Mouse (Mus musculus): ENCODE data around the gene Fkbp2. TPM values are rescaled to one million over a fixed set of nuclear protein-coding genes. Genes with fewer than 3 reads are reported as not detected.

The Fkbp2 gene
- polyA plus RNA-seq, 1 experiment from 2014 or later = 112 TPM

DNA sequence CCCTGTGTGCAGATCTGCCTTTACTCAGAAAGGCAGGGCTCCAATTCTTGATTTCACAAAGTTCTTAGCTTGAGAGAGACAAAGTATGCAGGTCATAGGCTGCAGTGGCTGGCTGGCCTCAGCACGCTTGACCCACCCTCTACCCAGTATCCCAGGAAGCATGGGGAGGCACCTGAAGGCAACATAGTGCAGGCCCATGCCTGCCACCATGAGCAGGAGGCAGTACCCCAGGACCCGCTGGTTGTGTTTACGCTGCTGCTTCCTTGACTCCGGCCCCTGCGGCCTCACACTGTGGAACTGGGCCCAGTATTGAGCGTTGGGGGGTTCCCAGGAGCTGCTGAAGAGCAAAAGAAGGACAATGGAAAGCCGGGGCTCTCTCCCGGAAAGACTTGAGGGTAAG, 8.9 kb upstream of the Fkbp2 start:
- ATAC-seq (ENCODE audit: insufficient number of reproducible peaks, low FRiP score, low TSS enrichment, low read depth) = no peak
- no peak overlapping the region for H3K4me3 ChIP-seq (replicated peaks)

DNA sequence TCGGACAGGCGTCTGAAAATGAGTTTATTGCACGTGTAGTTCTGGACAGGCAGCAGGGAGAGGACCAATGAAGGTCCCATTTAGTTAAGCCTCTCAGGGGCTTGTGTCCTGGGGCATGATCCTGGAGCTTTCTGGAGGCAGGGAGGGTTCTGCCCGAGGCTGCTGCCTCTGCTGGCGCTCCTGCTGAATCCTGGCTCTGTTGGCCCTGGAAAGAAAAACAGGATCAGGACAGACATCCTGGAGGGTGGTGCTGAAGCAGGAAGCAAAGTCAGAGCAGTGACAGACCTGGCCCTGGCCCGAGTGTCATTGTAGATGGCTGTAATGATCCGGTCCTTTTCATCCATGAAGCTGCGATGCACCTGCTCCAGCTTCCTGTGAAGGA, 7.6 kb upstream of the Fkbp2 start:
- WGBS = 2% methylated on average over 8 of the region's 8 CpGs
- H3K27ac ChIP-seq (replicated peaks) = peak overlapping the region; percentile 90
- no peaks in the 10 kb centered on the region for H3K9me3 ChIP-seq (replicated peaks)
- H3K4me2 ChIP-seq (replicated peaks) = peak overlapping the region; percentile 85
- peak overlapping the region; percentile 86 for H3K4me3 ChIP-seq (replicated peaks)
- no peak for ATAC-seq (ENCODE audit: insufficient number of reproducible peaks, low FRiP score, low TSS enrichment, low read depth)
- H3K4me1 ChIP-seq = peaks cover 37% of the 10 kb centered on the region
- H3K36me3 ChIP-seq = peaks cover 22% of the 10 kb centered on the region
- peak overlapping the region; percentile 90 for H3K9ac ChIP-seq
- H3K27me3 ChIP-seq = no peaks in the 10 kb centered on the region

More for the DNA sequence above, 8.9 kb upstream of the Fkbp2 start:
- H3K27ac ChIP-seq (replicated peaks) = no peak overlapping the region
- peaks cover 41% of the 10 kb centered on the region for H3K4me1 ChIP-seq
- no peaks in the 10 kb centered on the region for H3K27me3 ChIP-seq
- H3K4me2 ChIP-seq (replicated peaks) = no peak overlapping the region
- H3K36me3 ChIP-seq = peaks cover 12% of the 10 kb centered on the region
- 89% methylated on average over 8 of the region's 8 CpGs for WGBS
- H3K9me3 ChIP-seq (replicated peaks) = no peaks in the 10 kb centered on the region
- H3K9ac ChIP-seq = no peak overlapping the region

DNA sequence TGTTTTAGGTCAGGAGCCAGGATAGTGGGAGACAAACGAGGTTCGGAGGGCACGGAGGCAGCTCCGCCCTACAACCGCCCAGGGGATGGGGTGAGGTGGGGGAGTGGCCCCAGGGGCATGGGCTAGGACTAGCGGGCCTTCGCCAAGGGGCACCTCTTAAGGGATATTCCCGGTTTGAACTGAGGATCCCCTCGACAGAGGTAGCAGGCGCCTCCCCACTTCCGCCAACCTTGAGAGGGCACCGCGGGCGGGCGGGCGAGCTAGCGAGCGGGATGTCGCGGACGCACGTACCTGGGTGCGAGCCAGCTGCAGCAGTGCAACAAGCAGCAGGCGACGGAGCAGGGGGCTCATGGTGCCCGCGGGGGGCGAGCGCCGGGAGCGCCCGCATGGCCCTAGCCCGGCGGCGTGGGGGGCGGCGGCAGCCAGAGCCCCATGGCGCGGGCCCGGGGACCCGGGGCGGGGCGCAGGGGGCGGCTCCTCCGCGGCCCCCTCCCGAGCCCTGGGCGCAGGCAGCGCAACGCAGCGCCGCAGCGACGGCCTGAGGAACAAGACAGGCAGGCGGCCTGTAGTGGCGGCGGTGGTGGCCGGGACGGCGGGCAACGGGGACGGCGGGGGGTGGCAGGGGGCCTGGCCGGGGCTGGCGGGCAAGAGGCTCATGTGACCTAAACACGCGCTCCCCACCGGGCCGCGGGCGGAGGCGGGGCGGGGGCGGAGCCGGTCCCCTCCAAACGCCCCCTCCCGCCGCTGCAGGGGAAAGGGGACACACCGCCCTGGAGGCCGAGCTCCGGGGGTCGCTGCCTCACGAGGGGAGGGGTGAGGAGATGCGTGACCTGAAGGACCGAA, 7.0 kb upstream of the Fkbp2 start, which contains the start of gene Vegfb:
Vegfb (minus strand) TSS at position 591 of the 843 bp plus-strand sequence.
- under 1% methylated on average over 74 of the region's 85 CpGs for WGBS
- no peaks in the 10 kb centered on the region for H3K9me3 ChIP-seq (replicated peaks)
- peak within 1 kb of the TSS; percentile 86 for H3K4me3 ChIP-seq (replicated peaks)
- H3K9ac ChIP-seq = peak within 1 kb of the TSS; percentile 90
- H3K4me1 ChIP-seq = peaks cover 35% of the 10 kb centered on the region
- peak within 1 kb of the TSS; percentile 85 for H3K4me2 ChIP-seq (replicated peaks)
- no peaks in the 10 kb centered on the region for H3K27me3 ChIP-seq
- peak; percentile 69 for ATAC-seq (ENCODE audit: insufficient number of reproducible peaks, low FRiP score, low TSS enrichment, low read depth)
- H3K27ac ChIP-seq (replicated peaks) = peak within 1 kb of the TSS; percentile 90
- H3K36me3 ChIP-seq = peaks cover 29% of the 10 kb centered on the region

DNA sequence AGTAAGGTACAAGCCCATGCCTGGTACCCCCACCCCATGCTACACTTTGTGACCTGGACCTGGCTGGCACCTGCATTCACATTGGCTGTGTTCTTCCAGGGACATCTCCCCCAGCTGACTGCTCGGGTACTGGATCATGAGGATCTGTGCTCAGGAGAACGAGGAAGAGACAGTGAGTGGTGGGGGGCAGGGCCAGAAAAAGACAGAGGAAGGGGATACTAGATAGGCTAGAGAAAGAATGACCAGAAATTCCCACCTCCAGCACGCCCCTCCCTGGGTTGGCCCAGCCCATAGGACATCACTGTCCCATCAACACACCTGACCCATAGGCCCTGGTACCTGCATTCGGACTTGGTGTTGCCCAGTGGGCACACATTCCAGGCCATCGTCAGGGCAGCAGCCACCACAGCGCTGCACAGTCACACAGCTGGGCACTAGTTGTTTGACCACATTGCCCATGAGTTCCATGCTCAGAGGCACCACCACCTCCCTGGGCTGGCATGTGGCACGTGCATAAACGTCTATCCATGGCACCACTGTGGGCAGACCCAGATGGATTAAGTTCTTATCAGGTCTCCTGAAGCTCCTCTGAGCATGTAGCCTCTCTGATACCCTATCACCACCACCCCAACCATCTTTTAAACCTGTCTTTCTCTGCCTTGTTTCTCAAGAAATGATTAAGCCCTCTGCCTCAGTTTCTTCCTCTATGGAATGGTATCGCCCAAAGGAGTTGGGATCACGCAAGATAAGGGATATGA, 5.8 kb upstream of the Fkbp2 start:
- H3K4me2 ChIP-seq (replicated peaks) = peak overlapping the region; percentile 85
- no peaks in the 10 kb centered on the region for H3K27me3 ChIP-seq
- peaks cover 32% of the 10 kb centered on the region for H3K36me3 ChIP-seq
- WGBS = 82% methylated on average over 10 of the region's 10 CpGs
- no peaks in the 10 kb centered on the region for H3K9me3 ChIP-seq (replicated peaks)
- no peak for ATAC-seq (ENCODE audit: insufficient number of reproducible peaks, low FRiP score, low TSS enrichment, low read depth)
- H3K4me1 ChIP-seq = peaks cover 30% of the 10 kb centered on the region
- peak overlapping the region; percentile 90; the same call in 1 of the 2 replicates for H3K9ac ChIP-seq
- H3K4me3 ChIP-seq (replicated peaks) = peak overlapping the region; percentile 86
- H3K27ac ChIP-seq (replicated peaks) = no peak overlapping the region

DNA sequence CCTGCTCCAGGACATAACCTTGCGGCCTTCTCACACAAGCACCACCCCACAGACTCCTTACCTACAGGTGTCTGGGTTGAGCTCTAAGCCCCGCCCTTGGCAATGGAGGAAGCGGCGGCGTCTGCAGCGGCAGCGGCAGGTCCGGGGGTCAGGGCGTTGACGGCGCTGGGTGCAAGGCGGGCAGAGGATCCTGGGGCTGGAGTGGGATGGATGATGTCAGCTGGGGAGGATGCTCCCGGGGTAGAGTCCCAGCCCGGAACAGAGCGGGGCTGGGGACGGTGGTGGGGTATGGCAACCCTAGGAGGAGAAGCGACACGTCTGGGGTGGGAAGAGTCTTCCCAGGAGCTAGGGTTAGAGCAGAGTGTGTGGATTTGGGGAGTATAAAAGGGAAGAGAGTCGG, 5.0 kb upstream of the Fkbp2 start:
- WGBS = 85% methylated on average over 19 of the region's 19 CpGs
- Histone ChIP-seq H3K4me3 (replicated peaks) (no peak overlapping the region), H3K27me3 (no peaks in the 10 kb centered on the region), H3K9me3 (replicated peaks) (no peaks in the 10 kb centered on the region), H3K4me2 (replicated peaks) (no peak overlapping the region), H3K9ac (no peak overlapping the region), H3K36me3 (peaks cover 32% of the 10 kb centered on the region), H3K4me1 (peaks cover 29% of the 10 kb centered on the region), H3K27ac (replicated peaks) (no peak overlapping the region)
- ATAC-seq (ENCODE audit: insufficient number of reproducible peaks, low FRiP score, low TSS enrichment, low read depth) = no peak

DNA sequence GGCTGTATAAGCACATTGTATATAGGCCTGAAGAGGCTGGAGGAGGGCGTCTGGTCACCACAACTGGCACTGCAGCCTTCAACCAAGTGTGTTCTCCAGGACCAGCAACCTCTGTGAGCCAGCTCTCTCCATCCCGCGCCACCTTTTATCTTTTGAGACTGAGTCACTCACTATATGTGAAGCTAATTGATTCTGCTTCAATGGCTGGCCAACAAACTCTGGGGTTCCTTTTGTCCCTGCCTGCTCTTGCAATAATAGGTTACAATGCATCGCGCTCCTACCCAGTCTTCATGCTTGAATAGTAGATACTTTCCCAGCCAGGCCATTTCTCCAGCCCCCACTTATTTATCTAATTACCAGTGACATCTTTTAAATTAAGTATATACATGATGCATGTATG, 3.3 kb upstream of the Fkbp2 start:
- H3K4me3 ChIP-seq (replicated peaks) = no peak overlapping the region
- no peak overlapping the region for H3K4me2 ChIP-seq (replicated peaks)
- H3K36me3 ChIP-seq = peaks cover 32% of the 10 kb centered on the region
- H3K27me3 ChIP-seq = no peaks in the 10 kb centered on the region
- no peak overlapping the region for H3K9ac ChIP-seq
- no peak overlapping the region for H3K27ac ChIP-seq (replicated peaks)
- ATAC-seq (ENCODE audit: insufficient number of reproducible peaks, low FRiP score, low TSS enrichment, low read depth) = no peak
- 91% methylated on average over 5 of the region's 5 CpGs for WGBS
- H3K9me3 ChIP-seq (replicated peaks) = no peaks in the 10 kb centered on the region
- peaks cover 40% of the 10 kb centered on the region for H3K4me1 ChIP-seq

DNA sequence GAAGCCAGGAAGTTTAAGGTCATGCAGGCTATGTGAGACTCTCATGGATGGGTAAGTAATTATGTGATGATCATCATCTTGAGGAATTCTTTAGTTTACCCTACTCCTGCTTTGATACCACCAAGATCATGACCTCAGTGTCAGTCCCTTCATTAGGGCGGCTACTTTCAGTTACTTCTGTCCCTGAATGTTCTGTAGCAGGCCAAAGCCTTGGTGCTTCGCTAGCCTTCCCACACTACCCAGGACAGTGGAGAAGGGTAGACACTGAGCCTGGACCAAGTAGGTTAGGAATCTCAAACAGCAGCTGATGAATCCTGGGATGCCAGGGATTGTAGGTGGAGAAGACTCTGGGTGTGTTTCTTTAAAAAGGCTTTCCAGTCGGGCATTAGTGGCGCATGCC, 1.2 kb upstream of the Fkbp2 start:
- Histone ChIP-seq H3K36me3 (peaks cover 40% of the 10 kb centered on the region), H3K4me2 (replicated peaks) (no peak overlapping the region)
- ATAC-seq (ENCODE audit: insufficient number of reproducible peaks, low FRiP score, low TSS enrichment, low read depth) = no peak

DNA sequence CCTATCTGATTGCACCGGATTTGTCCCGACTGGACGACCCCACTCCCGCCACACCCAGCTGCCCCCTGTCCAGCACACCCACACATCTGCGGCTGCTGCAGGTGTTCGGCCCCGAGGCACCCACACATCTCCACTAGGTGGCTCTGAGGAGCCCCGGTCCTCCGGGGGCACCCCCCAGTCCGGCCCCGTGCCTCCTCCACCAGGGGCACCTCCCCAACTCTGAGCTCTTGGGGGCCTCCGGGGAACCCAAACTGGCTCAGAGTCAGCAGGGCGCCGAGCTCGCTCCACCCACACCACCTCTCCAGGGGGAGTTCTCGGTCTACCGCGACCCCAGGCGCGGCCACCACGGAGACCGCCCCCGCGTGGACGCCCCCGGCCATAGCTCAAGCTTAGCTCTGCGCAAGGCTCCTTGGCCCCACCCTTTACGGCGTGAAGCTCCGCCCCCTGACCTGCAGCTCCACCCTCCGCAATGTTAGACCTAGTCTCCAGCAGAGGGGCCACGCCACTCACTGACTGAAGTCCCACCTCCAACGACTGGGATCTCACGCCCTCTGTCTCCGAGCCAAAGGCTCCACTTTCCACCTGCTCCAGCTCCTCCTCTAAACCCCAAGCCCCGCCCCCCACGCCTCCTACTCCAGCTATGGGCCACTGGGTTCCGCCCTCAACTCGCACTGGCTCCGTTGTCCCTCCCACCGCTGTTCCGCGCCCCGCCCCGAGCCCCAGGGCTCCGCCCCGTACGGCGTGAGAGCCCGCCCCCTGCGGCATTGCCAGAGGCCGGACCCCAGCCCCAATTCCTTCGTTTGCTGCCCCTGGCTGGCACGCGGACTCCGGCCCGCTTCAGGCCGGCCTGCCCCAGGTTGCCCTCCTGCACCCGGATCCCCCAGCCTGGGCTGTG, 568 bp downstream of the Fkbp2 start:
- H3K4me1 ChIP-seq = peaks cover 52% of the 10 kb centered on the region

More for the DNA sequence above, 1.2 kb upstream of the Fkbp2 start:
- Histone ChIP-seq H3K4me3 (replicated peaks) (peak overlapping the region; percentile 71), H3K27me3 (no peaks in the 10 kb centered on the region), H3K27ac (replicated peaks) (no peak overlapping the region), H3K4me1 (peaks cover 49% of the 10 kb centered on the region), H3K9ac (no peak overlapping the region), H3K9me3 (replicated peaks) (no peaks in the 10 kb centered on the region)
- WGBS = 87% methylated on average over 4 of the region's 4 CpGs

DNA sequence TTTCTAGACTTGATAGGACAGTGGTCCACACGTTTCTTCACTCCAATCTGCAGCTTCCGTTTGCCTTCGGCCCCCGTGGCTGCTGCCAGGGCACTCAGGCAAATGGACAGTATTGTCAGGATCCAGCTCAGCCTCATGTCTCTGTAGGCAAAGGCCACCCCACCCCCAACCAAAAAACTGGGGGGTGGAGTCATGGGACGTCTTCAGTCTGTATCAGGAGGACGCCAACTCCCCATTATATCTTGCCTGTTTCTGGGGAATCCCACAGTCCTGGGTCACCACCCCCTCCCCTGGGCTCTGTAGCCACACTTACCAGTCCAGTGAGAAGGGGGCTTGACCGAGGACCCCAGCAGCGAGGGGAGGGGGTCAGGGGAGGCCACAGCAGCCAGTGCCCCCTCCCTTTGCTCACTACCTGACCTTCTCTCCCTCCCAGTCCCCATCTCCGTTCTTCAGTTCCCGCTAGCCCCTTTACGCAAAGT, 1.3 kb downstream of the Fkbp2 start:
- Histone ChIP-seq H3K4me1 (peaks cover 53% of the 10 kb centered on the region), H3K27ac (replicated peaks) (peak overlapping the region; percentile 81), H3K27me3 (no peaks in the 10 kb centered on the region), H3K4me2 (replicated peaks) (peak overlapping the region; percentile 87), H3K4me3 (replicated peaks) (peak overlapping the region; percentile 71), H3K36me3 (peaks cover 25% of the 10 kb centered on the region), H3K9ac (peak overlapping the region; percentile 76), H3K9me3 (replicated peaks) (no peaks in the 10 kb centered on the region)
- WGBS = 10% methylated on average over 11 of the region's 11 CpGs
- no peak for ATAC-seq (ENCODE audit: insufficient number of reproducible peaks, low FRiP score, low TSS enrichment, low read depth)

More for the DNA sequence above, 568 bp downstream of the Fkbp2 start:
- Histone ChIP-seq H3K4me3 (replicated peaks) (peak overlapping the region; percentile 71), H3K4me2 (replicated peaks) (peak overlapping the region; percentile 87), H3K27me3 (no peaks in the 10 kb centered on the region), H3K9me3 (replicated peaks) (no peaks in the 10 kb centered on the region), H3K36me3 (peaks cover 30% of the 10 kb centered on the region), H3K27ac (replicated peaks) (peak overlapping the region; percentile 96), H3K9ac (peak overlapping the region; percentile 76)
- WGBS = under 1% methylated on average over 59 of the region's 59 CpGs
- peak; percentile 93 for ATAC-seq (ENCODE audit: insufficient number of reproducible peaks, low FRiP score, low TSS enrichment, low read depth)

DNA sequence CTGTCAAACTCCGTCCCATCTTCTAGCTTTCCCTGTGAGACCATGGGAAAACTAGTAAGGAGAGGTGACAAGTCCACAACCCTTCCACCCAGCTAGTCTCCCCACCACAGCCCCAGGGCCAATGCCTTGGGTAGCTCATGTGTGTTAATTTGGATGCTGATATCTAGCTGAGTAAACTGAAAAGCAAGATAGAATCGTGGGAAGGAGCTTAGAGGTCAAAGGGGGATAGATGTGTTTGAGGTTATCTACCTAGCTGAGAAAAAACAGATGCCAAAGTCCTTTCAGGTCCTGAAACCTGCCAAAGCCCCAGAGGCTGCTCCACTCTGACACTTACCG, 1.7 kb downstream of the Fkbp2 start:
- H3K9ac ChIP-seq = no peak overlapping the region
- H3K36me3 ChIP-seq = peaks cover 21% of the 10 kb centered on the region
- H3K27me3 ChIP-seq = no peaks in the 10 kb centered on the region
- peak overlapping the region; percentile 81 for H3K27ac ChIP-seq (replicated peaks)
- WGBS = 34% methylated on average over 3 of the region's 3 CpGs
- H3K9me3 ChIP-seq (replicated peaks) = no peaks in the 10 kb centered on the region
- no peak for ATAC-seq (ENCODE audit: insufficient number of reproducible peaks, low FRiP score, low TSS enrichment, low read depth)
- H3K4me2 ChIP-seq (replicated peaks) = peak overlapping the region; percentile 87
- H3K4me1 ChIP-seq = peaks cover 57% of the 10 kb centered on the region
- peak overlapping the region; percentile 71 for H3K4me3 ChIP-seq (replicated peaks)

All from embryonic facial prominence, embryonic 15.5 days (tissue).